Mouse (Mus musculus) ovary, adult 18-20 months (tissue): ENCODE data around the gene Mrps9.
A peak's percentile ranks its signal among the peaks of the same experiment; 100 is the strongest.
"Not testable (repeated sequence)": the region's sequence is repeated elsewhere in the genome, so short reads cannot be mapped to it uniquely, and the experiment has no call there.

ENCODE experiments used
- DNase-seq: peaks from one replicate; pipeline ENCODE4 v3.0.0; 2022; ENCODE audit warnings: low spot score, mixed read lengths

Mrps9 gene

GRCm38 (mm10) chr1:42850663-42851397 lies at the start of gene Mrps9:
Mrps9 (plus strand) TSS chr1:42851233.
- peak; percentile 95 for DNase-seq

GRCm38 (mm10) chr1:42813301-42813845 lies 37.7 kb upstream of the Mrps9 start:
- DNase-seq: no peak

- DNase-seq: no peak
Observed at GRCm38 (mm10) chr1:42814798-42815619, 36.0 kb upstream of the Mrps9 start.

GRCm38 (mm10) chr1:42851398-42851767 lies 350 bp downstream of the Mrps9 start:
- no peak for DNase-seq

- DNase-seq: no peak
Observed at GRCm38 (mm10) chr1:42851810-42852209, 777 bp downstream of the Mrps9 start.

GRCm38 (mm10) chr1:42864719-42865250 lies 13.8 kb downstream of the Mrps9 start:
- no peak for DNase-seq

GRCm38 (mm10) chr1:42865336-42865939 lies 14.4 kb downstream of the Mrps9 start:
- DNase-seq: no peak

GRCm38 (mm10) chr1:42865986-42866385 lies 15.0 kb downstream of the Mrps9 start:
- no peak for DNase-seq

GRCm38 (mm10) chr1:42867188-42867587 lies 16.2 kb downstream of the Mrps9 start:
- DNase-seq: no peak

- no peak for DNase-seq
Observed at GRCm38 (mm10) chr1:42874174-42874573, 23.1 kb downstream of the Mrps9 start.

GRCm38 (mm10) chr1:42875271-42875670 lies 24.2 kb downstream of the Mrps9 start:
- DNase-seq: no peak

GRCm38 (mm10) chr1:42876463-42877093 lies 25.5 kb downstream of the Mrps9 start:
- no peak for DNase-seq

- DNase-seq: no peak
Observed at GRCm38 (mm10) chr1:42877264-42877663, 26.2 kb downstream of the Mrps9 start.

GRCm38 (mm10) chr1:42878851-42879250 lies 27.8 kb downstream of the Mrps9 start:
- DNase-seq: no peak

- DNase-seq: no peak
Observed at GRCm38 (mm10) chr1:42882258-42882657, 31.2 kb downstream of the Mrps9 start.

- not testable (repeated sequence) for DNase-seq
Observed at GRCm38 (mm10) chr1:42883418-42883817, 32.4 kb downstream of the Mrps9 start.

- DNase-seq: no peak
Observed at GRCm38 (mm10) chr1:42887835-42888234, 36.8 kb downstream of the Mrps9 start.

- DNase-seq: no peak
Observed at GRCm38 (mm10) chr1:42888541-42889349, 37.7 kb downstream of the Mrps9 start.

- DNase-seq: no peak
Observed at GRCm38 (mm10) chr1:42889421-42889887, 38.4 kb downstream of the Mrps9 start.

GRCm38 (mm10) chr1:42894695-42895094 lies 43.7 kb downstream of the Mrps9 start:
- DNase-seq: no peak

GRCm38 (mm10) chr1:42905148-42905547 lies 54.1 kb downstream of the Mrps9 start:
- no peak for DNase-seq
